Mouse (Mus musculus): ENCODE results near the gene Rexo5. TPM values are rescaled to one million over a fixed set of nuclear protein-coding genes. Genes with fewer than 3 reads are reported as not detected.

Rexo5 gene
- polyA plus RNA-seq, 2 experiments, result 6.8 to 14.6 TPM

DNA sequence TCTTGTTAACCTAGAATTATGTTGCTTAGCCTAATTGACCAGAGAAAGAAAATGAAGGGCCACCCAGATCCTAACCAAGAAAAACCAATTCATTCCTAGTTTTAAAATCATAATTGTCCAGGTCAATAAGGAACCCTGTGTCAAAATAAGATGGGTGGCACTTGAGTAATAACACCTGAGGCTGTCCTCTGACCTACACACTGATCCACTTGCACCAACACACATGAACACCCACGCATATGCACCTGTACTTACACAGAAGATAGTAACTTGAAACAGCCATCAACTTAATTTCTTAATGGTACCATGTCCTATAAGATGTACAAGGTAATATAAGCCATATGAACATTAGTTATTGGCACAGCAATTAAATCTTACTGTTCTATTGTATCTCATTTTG lies 40.1 kb upstream of the Rexo5 start:
- Histone ChIP-seq H3K9ac (replicated peaks) (no peak overlapping the region), H3K4me1 (replicated peaks; ENCODE audit: control insufficient read depth in 2 of 2, insufficient read depth in 2 of 2, low read length in 1 of 2) (no peaks in the 10 kb centered on the region), H3K4me2 (ENCODE audit: low read depth) (no peak overlapping the region), H3K4me3 (ENCODE audit: insufficient read depth in 1 of 2, low read depth in 2 of 2, low read length in 2 of 2) (no peak overlapping the region), H3K36me3 (replicated peaks; ENCODE audit: control insufficient read depth, insufficient read depth, low read depth) (no peaks in the 10 kb centered on the region), H3K9me3 (ENCODE audit: control insufficient read depth, low read length) (no peaks in the 10 kb centered on the region), H3K27me3 (ENCODE audit: control insufficient read depth, insufficient read depth, low read length) (no peaks in the 10 kb centered on the region), H3K27ac (no peak overlapping the region)
- 59% methylated on average over 1 of the region's 1 CpGs for WGBS (ENCODE audit: insufficient replicate concordance)
- ATAC-seq (ENCODE audit: insufficient read depth) (no peak), DNase-seq (ENCODE audit: low read depth in 3 of 3, low spot score in 3 of 3) (no peak)
- no peak for TF ChIP-seq CTCF (IDR thresholded peaks at IDR 0.05; ENCODE audit: low read depth)
- no peak for TF ChIP-seq EP300 (IDR thresholded peaks at IDR 0.05; ENCODE audit: low read depth)

- H3K27me3 ChIP-seq (ENCODE audit: control insufficient read depth, insufficient read depth, low read length), result no peaks in the 10 kb centered on the region
- peak; percentile 33; the same call in 1 of the 2 replicates for ATAC-seq (ENCODE audit: insufficient read depth)
- peak within 1 kb of the TSS; percentile 21; the same call in 1 of the 2 replicates for H3K4me2 ChIP-seq (ENCODE audit: low read depth)
- peak in 1 of 3 experiments; percentile 7 for DNase-seq (ENCODE audit: low read depth in 3 of 3, low spot score in 3 of 3)
- TF ChIP-seq EP300 (IDR thresholded peaks at IDR 0.05; ENCODE audit: low read depth), result no peak
- no peaks in the 10 kb centered on the region for H3K9me3 ChIP-seq (ENCODE audit: control insufficient read depth, low read length)
- WGBS (ENCODE audit: insufficient replicate concordance), result 60% methylated on average over 11 of the region's 11 CpGs
- no peak within 1 kb of the TSS for H3K9ac ChIP-seq (replicated peaks)
- H3K27ac ChIP-seq, result no peak within 1 kb of the TSS
- H3K4me3 ChIP-seq (ENCODE audit: insufficient read depth in 1 of 2, low read depth in 2 of 2, low read length in 2 of 2), result no peak within 1 kb of the TSS
- no peaks in the 10 kb centered on the region for H3K4me1 ChIP-seq (replicated peaks; ENCODE audit: control insufficient read depth in 2 of 2, insufficient read depth in 2 of 2, low read length in 1 of 2)
- no peaks in the 10 kb centered on the region for H3K36me3 ChIP-seq (replicated peaks; ENCODE audit: control insufficient read depth, insufficient read depth, low read depth)
Measured at GRCm38 (mm10) chr7:119760527-119760951, 33.3 kb upstream of the Rexo5 start, which contains the start of gene Acsm3. Acsm3 (plus strand) TSS chr7:119760923.

GRCm38 (mm10) chr7:119762166-119762697 lies 31.6 kb upstream of the Rexo5 start:
- no peak overlapping the region for H3K9ac ChIP-seq (replicated peaks)
- H3K4me3 ChIP-seq (ENCODE audit: insufficient read depth in 1 of 2, low read depth in 2 of 2, low read length in 2 of 2), result no peak overlapping the region
- H3K27me3 ChIP-seq (ENCODE audit: control insufficient read depth, insufficient read depth, low read length), result no peaks in the 10 kb centered on the region
- H3K36me3 ChIP-seq (replicated peaks; ENCODE audit: control insufficient read depth, insufficient read depth, low read depth), result no peaks in the 10 kb centered on the region
- no peaks in the 10 kb centered on the region for H3K9me3 ChIP-seq (ENCODE audit: control insufficient read depth, low read length)
- ATAC-seq (ENCODE audit: insufficient read depth), result no peak
- H3K27ac ChIP-seq, result no peak overlapping the region
- no peak overlapping the region for H3K4me2 ChIP-seq (ENCODE audit: low read depth)
- H3K4me1 ChIP-seq (replicated peaks; ENCODE audit: control insufficient read depth in 2 of 2, insufficient read depth in 2 of 2, low read length in 1 of 2), result no peaks in the 10 kb centered on the region
- 45% methylated on average over 4 of the region's 4 CpGs for whole genome bisulfite sequencing (ENCODE audit: insufficient replicate concordance)
- DNase-seq (ENCODE audit: low read depth in 3 of 3, low spot score in 3 of 3), result no peak
- TF ChIP-seq EP300 (IDR thresholded peaks at IDR 0.05; ENCODE audit: low read depth) (no peak), CTCF (IDR thresholded peaks at IDR 0.05; ENCODE audit: low read depth) (no peak)

DNA sequence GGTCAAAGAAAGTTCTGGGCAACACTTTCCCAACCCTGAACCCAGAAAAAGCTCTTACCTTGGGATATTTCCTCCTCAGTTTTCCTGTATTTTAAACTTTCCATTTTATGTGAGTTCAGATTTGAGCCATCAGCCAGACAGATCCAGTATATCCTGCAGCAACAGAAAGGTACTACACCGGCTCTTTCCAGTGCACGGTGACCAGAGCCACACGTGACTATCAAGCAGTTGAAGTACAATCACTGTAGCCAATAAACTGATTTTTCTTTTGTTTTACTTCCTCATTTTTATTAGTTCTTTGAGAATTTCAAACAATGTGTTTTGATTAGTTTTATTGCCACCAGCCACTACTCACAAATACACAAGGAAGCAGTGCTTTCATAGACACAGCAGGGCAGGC lies 29.4 kb upstream of the Rexo5 start:
- H3K27ac ChIP-seq, result no peak overlapping the region
- DNase-seq (ENCODE audit: low read depth in 3 of 3, low spot score in 3 of 3), result no peak
- H3K36me3 ChIP-seq (replicated peaks; ENCODE audit: control insufficient read depth, insufficient read depth, low read depth), result no peaks in the 10 kb centered on the region
- no peaks in the 10 kb centered on the region for H3K9me3 ChIP-seq (ENCODE audit: control insufficient read depth, low read length)
- ATAC-seq (ENCODE audit: insufficient read depth), result no peak
- no peak overlapping the region for H3K4me2 ChIP-seq (ENCODE audit: low read depth)
- H3K27me3 ChIP-seq (ENCODE audit: control insufficient read depth, insufficient read depth, low read length), result no peaks in the 10 kb centered on the region
- no peak overlapping the region for H3K9ac ChIP-seq (replicated peaks)
- WGBS (ENCODE audit: insufficient replicate concordance), result 63% methylated on average over 3 of the region's 3 CpGs
- no peak overlapping the region for H3K4me3 ChIP-seq (ENCODE audit: insufficient read depth in 1 of 2, low read depth in 2 of 2, low read length in 2 of 2)
- H3K4me1 ChIP-seq (replicated peaks; ENCODE audit: control insufficient read depth in 2 of 2, insufficient read depth in 2 of 2, low read length in 1 of 2), result no peaks in the 10 kb centered on the region
- TF ChIP-seq CTCF (IDR thresholded peaks at IDR 0.05; ENCODE audit: low read depth), result no peak
- TF ChIP-seq EP300 (IDR thresholded peaks at IDR 0.05; ENCODE audit: low read depth), result no peak

- Histone ChIP-seq H3K4me2 (ENCODE audit: low read depth) (no peak overlapping the region), H3K4me1 (replicated peaks; ENCODE audit: control insufficient read depth in 2 of 2, insufficient read depth in 2 of 2, low read length in 1 of 2) (no peaks in the 10 kb centered on the region), H3K9ac (replicated peaks) (no peak overlapping the region), H3K27me3 (ENCODE audit: control insufficient read depth, insufficient read depth, low read length) (no peaks in the 10 kb centered on the region), H3K4me3 (ENCODE audit: insufficient read depth in 1 of 2, low read depth in 2 of 2, low read length in 2 of 2) (no peak overlapping the region), H3K27ac (no peak overlapping the region), H3K36me3 (replicated peaks; ENCODE audit: control insufficient read depth, insufficient read depth, low read depth) (no peaks in the 10 kb centered on the region), H3K9me3 (ENCODE audit: control insufficient read depth, low read length) (no peaks in the 10 kb centered on the region)
- 57% methylated on average over 6 of the region's 6 CpGs for WGBS (ENCODE audit: insufficient replicate concordance)
- ATAC-seq (ENCODE audit: insufficient read depth) (no peak), DNase-seq (ENCODE audit: low read depth in 3 of 3, low spot score in 3 of 3) (no peak)
- TF ChIP-seq CTCF (IDR thresholded peaks at IDR 0.05; ENCODE audit: low read depth), result no peak
- TF ChIP-seq EP300 (IDR thresholded peaks at IDR 0.05; ENCODE audit: low read depth), result no peak
Measured at GRCm38 (mm10) chr7:119766996-119767395, 26.8 kb upstream of the Rexo5 start.
